Mouse (Mus musculus): ENCODE measurements at regions not wholly inside any gene's neighbourhood (a gene's known extent, or its start where the extent isn't known, plus 50 kb on each side); places are given as distances from the start of the nearest gene placed in this dataset.

DNA sequence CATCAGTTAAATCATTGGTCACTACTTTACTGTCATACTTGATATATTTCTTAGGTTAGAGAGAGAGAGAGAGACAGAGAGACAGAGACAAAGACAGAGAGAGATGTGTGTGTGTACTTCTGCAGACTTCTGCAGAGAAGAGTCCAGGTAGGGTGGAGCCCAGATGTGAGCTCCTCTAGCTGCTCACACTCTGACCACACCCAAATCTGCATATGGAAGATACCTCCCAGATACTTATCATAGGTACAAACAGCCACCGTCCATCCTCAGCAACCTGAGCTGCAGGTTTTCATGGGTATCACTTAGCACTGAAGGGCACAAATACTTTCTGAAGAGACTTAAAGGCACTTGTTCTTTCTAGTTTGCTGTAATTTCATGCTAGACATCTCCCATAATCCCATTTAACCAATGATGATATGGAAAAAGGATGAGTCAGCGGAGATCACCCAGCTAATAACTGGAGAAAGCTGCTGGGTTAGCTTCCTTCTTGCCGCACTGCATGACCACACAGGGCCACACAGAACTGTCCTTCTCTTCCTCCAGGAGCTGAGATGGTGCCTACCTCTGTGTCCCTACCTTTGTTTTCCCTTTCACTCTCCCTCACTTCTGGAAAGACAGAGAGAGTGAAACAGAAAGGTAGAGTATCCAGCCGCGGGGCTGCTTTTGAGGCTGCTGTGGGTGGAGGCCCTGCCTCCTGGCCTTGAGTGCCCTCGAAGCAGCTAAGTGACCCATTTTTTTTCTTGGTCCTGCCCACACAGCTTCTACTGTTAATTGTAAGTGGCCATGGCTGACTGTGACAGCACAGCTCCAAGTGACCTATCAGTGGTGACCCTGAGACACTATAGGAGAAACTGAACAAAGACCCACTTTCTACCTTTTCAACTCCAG, 214.5 kb upstream of the Ankrd55 start:
- DNase-seq (ENCODE audit: extremely low spot score) = no peak

DNA sequence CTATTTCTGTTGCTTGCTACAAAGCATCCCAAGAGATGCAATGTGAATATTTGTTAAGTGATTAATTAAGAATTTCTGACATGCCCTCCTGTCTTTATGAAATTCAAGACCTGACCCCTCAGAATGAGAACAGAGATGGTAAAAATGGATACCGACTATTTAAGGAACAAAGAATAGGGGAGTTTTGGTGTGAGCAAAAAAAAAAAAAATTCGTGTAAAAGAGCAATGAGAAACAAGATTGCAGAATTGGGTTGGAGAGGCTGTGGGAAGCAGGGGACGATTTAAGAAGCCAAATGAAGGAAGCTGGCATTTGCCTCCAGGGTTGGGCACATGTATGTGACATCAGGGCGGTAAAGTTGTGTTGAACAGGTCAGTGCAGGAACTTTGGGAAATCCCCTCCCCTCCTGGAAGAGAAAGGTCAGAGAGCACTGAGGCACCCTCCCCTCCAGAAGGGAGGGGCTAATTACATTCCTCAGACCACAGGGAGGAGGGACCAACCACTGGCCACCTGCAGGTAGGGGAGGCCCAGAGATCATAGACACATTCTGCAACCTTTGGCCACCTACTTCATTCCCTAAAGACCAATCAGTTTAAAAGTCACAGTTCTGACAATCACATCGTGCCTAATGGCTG, 212.3 kb upstream of the Ankrd55 start:
- DNase-seq (ENCODE audit: extremely low spot score) = no peak

DNA sequence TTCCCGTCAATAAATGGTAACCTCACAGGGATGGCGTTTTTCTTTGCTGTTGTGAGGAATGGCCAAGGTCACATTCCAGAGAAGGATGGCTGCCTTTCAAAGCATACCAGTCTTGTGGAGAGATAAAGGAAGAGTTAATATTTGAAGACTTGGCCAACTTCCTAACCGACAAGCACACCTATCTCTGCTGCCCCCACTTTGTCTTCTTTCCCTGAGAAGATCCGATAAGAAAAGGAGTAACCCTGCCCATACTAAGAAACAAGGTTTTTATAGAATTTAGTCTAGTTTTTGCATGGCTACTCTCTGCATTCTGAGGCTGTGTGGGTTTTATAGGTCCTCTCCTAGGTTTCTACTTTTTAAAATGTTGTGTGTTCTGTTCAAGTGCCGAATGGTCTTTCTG, 210.2 kb upstream of the Ankrd55 start:
- no peak for DNase-seq (ENCODE audit: extremely low spot score)

DNA sequence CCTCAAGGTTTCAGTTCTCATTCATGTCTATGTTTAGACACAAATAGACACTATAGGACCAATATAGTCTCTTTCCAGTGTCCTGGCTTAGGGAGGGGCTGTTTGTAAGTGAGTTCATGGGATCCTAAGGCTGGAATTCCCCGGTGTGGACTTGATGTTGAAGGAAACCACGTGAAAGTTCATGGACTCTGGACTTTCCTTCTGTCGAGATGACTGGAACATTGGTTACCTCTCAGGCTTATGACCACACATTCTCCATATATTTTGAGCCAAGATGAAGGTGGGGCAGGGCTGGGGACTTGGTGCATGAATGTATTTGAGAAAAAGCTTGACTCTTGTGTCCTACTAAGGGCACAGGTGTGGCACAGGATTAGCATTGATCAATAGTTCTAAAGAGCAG, 206.3 kb upstream of the Ankrd55 start:
- no peak for DNase-seq (ENCODE audit: extremely low spot score)

DNA sequence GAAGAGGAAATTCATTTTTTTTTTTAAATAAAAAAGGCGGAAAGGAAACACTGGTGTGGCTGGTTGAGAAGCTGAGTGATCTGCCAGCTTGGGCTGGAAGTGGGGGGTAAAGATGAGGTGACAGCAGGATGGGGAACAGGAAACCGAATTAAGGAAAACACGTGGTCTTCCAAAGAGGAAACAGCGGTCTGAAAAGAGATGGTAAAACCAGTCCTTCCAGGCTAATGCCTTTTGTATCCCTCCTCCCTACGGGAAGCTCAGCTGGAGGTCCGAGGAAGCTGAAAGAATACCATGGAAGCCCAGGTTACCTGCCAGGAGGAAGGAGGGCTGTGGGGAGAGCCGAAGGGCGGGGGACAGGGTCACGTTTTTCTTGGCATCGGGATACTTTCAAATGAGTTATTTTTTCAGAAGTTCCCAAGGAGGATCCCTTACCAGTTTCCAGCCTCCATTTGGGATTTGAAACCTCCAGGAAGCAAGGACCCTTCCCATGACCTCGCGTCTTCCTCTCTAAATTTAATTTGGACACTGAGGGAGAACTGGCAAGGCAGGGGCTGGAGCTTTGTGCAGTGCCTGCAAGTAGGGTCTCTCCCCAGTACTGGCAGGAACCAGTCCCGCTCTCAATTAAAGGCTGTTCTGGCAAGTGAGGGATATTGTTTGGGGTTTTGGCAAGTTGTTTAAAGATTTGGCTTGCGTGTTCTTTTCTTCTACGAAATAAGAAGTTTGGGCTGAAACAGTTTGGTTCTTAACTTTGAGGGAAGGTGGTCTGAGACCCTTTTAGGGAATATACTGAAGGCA, 203.6 kb upstream of the Ankrd55 start:
- DNase-seq (ENCODE audit: extremely low spot score) = no peak

DNA sequence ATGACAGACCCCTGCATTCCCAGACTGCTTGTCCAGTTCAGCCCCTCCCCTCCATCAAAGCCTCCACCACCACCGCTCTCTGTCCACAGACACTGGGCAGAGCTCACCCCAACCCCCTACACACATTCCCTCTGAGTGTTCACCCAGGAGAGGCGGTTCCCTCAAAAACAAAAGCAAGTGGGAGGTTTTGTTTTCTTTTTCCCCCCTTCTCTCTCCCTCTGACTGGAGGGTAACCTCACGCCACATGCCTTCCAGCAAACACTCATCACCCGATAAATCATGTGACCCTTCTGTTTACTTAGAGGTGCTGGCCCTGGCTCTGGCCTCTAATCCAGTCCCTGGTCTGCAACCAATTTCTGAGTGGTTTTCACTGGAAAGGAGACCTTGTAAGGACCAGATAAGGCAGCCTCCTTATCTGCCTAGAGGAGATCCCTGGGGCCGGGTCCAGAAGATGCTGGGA, 199.9 kb upstream of the Ankrd55 start:
- DNase-seq (ENCODE audit: extremely low spot score) = peak; percentile 77

DNA sequence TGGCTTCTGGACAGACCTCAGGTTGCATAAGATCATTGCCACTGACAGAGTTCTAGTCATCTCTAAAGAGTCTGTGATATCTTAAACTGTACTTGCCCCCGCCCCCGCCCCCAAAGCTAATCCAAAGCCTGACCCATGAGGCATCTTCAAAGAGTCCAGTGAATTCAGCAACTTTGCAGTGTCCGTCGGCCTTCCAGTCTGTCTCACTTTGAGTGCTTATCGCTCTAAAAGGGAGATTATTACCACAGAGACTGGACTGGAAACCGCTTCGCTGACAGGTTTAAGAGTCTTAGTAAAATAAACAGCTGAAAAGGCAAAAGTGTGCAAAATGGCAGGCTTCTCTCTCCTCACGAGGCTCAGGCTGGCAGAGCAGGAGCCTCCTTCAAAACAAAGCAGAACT, 197.5 kb upstream of the Ankrd55 start:
- no peak for DNase-seq (ENCODE audit: extremely low spot score)

DNA sequence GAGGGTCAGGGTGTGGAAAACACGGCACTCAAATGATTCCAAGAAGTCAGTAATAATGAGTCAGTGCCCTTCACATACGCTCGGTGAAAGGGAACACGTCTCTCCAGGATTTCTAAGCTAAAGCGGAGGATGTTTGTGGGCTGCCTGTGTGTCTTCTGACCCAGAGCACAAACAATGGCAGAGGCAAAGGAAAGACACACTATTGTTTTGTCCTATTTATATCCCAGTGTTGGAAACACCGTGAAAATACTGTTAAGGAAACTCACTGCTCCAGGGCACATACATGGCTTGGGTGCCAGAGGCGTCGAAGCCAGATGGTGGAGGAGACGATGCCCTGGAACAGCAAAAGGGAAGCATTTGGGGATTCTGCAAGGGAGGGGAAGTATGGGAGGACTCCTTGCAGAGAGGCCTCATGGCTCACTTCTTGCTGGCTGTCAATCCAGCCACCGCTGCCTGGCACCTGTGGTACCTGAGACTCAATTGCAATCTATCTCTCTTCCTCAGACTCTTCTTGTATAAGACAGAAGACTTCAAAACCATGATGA, 192.6 kb upstream of the Ankrd55 start:
- no peak for DNase-seq (ENCODE audit: extremely low spot score)

DNA sequence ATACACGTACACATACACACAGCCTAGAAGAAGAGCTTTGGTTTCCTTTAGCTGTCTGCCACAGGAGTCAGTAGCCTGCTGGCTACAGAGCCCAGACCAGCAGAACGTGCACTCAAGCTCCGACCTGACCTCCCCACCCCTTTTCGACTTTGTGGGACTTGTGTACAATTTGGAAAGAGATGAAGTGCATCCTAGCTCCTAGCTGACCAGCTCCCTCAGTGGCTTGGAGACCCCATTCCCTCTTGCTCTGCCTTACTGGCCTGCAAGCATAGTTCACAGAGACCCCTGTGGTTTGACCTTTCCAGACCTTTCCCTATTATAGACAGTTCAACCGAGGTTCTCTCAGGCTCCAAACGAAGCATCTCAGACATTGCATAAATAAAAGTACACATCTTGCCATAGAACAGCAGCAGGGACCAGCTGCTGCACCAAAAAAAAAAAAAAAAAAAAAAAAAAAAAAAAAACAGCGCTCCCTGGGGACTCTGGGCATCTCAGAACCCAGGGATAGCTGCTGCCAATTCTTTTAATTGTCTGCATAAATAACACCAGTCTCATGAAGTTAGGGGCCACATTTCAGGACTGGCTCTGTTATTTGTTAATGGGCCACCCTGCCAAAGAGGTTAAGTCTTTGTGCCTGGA, 188.2 kb upstream of the Ankrd55 start:
- no peak for DNase-seq (ENCODE audit: extremely low spot score)

DNA sequence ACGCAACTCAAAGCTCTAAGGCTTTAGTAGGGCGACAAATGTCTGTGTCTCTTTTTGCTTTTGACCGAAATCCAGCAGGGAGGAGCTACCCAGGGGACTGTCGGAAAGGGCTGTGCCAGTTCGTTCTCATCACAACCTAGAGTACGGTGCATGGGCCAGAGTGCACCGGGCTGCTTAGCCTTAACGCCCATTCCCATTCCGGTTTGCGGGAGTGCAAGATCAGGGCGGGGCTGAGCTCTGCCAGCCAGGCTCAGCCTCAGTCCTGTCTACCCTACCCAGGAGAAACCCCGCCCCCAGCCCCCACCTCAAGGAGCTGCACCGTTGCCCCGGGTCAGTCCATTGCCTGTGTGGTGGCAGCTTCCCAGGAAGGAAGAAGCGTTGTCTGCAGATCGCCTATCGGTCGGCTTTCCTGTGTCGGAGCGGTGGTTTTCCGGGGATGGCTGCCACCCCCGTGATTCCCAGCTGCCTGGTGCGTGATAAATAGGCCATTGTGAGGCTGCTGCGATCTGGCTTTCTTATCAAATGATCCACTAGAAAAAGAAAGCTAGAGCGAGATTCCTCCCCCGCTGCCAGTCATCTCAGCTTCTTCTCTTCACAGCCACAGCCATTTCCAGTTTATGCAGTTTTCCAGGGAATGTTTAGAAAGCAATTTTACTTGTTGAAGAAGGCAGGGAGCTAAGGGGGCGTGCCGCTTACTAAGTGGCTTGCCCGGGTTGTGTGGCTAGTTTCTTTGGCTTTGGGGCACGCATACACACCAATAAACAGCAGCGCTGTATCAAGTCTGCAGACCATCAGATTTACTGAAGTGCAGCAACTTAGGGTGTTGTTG, 187.4 kb upstream of the Ankrd55 start:
- DNase-seq (ENCODE audit: extremely low spot score) = peak; percentile 80

DNA sequence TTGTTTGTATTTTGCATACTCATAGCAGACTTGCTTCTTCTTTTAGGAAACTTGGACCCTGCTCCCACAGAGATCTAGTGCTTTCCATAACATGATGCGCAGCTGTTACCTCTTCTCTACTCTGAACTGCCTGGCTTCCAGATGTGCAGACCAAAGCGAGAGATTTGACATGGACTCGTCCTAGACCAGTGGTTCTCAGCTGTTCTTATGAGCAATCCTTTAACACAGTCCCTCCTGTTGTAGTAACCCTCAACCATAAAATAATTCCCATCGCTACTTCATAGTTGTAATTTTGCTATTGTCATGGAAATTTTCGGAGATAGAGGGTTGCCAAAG, 186.9 kb upstream of the Ankrd55 start:
- no peak for DNase-seq (ENCODE audit: extremely low spot score)

DNA sequence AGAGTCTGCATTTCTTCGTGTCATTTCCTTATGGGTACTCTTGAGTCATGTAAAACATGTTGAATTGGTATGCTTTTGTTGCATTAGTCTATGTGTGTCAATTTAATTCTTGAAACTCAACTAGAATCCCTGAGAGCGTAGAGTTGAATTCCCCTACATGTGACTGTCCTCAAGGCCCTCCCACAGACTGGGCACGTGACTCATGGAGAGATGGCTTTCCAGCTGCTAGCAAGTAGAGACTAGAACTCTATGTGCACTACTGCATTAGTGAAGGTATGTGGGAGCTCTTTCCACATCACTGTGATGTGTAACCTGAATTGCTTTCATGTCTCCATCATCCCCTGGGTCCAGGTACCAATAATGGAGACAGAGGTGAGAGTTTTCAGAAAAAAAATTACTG, 182.3 kb upstream of the Ankrd55 start:
- DNase-seq (ENCODE audit: extremely low spot score) = no peak

DNA sequence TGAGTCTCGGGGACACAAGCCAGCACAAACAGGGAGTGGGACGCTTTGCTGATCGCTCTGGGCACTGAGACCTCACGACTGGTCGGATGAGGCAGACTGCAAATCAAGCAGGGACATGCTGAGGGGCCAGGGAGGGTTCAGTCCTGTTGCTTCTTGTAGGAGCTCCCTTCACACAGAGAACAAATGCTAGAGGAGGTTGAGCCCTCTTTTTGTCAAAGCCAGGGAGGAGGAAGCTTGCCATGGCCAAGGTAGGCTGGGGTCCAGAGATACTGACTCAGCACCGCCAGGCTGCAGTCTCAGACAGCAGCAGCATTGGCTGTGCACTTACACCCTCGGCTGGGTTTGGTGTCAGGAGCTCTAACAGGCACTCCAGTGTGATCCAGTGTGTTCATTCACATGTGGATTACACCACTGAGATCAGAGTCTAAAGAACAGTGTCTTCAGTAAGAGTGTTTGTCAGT, 173.5 kb upstream of the Ankrd55 start:
- DNase-seq (ENCODE audit: extremely low spot score) = no peak

DNA sequence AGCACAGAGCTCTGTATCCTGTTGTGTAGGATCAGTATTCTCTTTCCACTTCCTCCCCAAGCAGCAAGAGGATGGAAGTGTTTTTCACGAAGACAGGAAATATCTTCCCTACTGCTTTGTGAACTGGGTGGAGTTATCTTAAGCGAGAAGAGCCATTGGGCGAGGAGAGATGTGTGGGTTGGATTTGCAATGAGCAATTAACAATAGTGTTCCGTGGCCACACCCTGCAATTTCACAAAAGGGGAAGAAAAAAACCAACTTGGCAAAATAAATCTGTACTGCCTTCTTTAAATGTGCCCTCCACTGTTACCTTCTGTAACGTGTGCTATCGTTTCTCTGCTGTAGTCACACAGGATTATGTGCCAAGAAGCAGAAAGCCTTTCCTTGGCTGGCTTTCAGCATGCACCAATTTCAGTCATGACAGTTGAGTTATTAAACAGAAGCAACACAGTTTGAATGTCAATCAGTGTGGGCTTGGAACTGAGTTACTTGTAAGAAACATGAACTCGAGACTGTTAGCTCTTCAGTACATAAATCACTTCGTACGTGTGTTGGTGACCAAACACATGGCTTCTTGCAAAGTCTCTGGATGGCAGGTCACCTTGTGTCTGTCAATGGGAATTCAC, 172.0 kb upstream of the Ankrd55 start:
- DNase-seq (ENCODE audit: extremely low spot score) = no peak

DNA sequence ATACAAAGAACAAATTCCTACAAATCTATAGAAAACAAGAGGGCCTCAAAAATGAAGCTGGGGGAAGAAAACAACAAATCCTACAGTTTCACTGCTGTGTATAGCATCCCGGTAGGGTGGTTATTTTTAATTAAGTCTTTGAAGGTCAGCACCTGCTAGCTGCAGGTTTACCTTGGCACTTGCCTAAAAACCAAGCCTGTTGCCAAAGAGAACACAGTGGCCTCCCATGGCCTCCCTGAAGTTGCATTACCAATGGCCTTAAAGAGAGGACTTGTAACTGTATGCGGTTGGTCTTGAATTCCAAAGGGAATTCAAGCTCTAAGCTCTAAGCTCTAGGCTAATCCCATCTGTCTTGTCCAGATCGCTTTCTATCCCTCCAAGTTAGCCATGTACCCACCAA, 169.7 kb upstream of the Ankrd55 start:
- DNase-seq (ENCODE audit: extremely low spot score) = no peak

DNA sequence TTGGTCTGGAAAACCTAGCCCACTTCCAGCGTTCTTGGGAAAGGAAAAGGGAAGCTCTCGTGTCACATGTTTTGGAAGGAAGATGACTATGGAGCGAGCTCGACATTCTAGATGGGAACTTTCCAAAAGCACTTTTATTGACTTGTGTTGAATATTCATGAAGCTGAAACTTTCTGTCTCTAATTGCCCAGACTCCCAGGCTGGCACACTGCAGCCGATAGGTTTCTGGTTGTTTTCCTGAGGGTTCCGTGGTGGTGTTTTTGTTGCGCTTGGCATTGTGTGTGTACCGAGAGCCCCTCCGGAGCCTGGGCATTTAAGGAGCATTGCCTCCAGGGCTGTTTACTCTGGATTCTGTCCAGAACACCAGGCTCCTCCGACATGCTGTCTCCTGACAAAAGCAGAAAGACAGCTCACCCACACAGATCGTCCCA, 168.6 kb upstream of the Ankrd55 start:
- no peak for DNase-seq (ENCODE audit: extremely low spot score)

DNA sequence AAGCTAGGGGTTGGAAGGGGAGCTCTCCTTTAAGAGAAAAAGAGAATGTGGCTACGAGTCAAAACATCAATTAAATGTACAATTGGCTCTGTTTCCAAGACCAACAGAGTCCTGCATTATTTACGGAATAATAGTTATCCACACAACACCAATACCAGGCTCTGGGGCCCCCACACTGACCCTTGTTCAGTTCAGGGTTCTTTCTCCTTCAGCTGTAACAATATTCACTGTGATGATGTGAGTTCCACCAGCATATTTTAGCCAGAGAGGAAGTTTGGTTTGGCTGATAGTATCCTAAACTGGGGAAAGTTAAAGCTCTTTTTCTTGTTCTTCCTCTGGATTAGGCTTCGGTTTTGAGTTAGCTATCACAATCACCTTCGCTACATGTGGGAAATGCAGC, 167.9 kb upstream of the Ankrd55 start:
- no peak for DNase-seq (ENCODE audit: extremely low spot score)

DNA sequence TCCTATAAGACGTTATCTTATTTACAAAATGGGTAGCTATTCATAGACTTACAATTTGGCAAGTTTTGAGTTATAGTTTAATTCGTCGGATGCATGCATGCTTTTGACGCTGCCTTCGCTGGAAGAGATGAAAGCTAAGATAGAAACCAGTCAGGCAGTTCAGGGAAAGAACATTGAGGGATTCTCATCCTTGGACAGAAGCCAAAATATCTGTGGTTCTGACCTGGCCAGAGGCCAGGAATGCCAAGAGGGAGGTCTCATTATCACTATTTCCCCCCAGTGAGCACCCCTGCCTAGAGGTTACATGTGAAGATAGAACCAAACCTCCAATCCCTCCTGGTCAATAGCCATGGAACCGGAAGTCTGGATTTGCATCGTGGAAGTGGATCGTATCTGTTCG, 167.1 kb upstream of the Ankrd55 start:
- no peak for DNase-seq (ENCODE audit: extremely low spot score)

DNA sequence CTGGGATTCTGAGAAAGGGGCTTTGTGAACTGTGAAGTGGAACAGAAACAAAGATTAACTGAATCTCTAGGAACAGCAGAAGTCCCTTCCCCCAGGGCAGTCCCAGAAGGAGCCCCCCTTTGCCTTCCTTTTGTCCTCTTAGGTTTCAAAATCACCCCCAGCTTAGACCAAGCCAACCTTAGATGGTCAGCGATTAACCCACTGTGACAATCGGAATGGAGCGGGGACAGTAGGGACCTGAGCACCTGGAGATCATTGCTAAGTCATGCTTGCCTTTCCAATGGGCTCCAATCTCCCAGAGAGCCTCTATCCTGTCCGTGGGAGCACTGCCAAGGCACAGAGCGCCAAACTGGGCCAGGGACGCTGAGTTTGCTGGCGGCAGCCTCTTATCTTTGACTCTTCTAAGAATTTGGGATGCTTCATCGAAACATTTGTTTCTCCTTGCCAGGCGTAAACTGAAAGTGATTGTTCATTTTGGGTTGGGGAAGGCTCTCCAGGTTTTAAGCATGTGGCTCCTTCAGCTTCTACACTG, 165.3 kb upstream of the Ankrd55 start:
- no peak for DNase-seq (ENCODE audit: extremely low spot score)
